ENCODE assay signal across 8 mouse cellular contexts in genomic region chr19:7482599-7483511, GRCm38 (mm10). TPM values are rescaled to one million over a fixed set of nuclear protein-coding genes. Genes with fewer than 3 reads are reported as not detected.
A peak's percentile ranks its signal among the peaks of the same experiment; 100 is the strongest.
DNase-seq lines count a peak whose midpoint lies in the region; ATAC-seq and TF ChIP-seq lines count a peak whose summit lies in the region.

Gene Rtn3 (minus strand): TSS chr19:7483281.

- no peaks in the 10 kb centered on the region for H3K27me3 ChIP-seq in Patski
- no peaks in the 10 kb centered on the region for H3K27me3 ChIP-seq in hindbrain, embryonic 14.5 days (ENCODE audit: control insufficient read depth, insufficient read depth, low read length)

- peak; percentile 86 for DNase-seq in Patski (ENCODE audit: low read depth, low spot score)
- peak; percentile 99 for DNase-seq in cerebellum, postnatal 14 days
- peak; percentile 93 to 94 for DNase-seq in frontal cortex, postnatal 25 days (ENCODE audit: low spot score in 2 of 2)
- DNase-seq in hindbrain, embryonic 14.5 days (ENCODE audit: low spot score) = peak; percentile 100
- peak; percentile 96 for DNase-seq in layer of hippocampus, postnatal 36 days
- DNase-seq in lung, postnatal 36 days = peak; percentile 97
- peak; percentile 98 for DNase-seq in retina, postnatal 1 day
- peak; percentile 76 to 95 for DNase-seq in urinary bladder, adult 18-20 months (ENCODE audit: low spot score in 2 of 2)

- no peaks in the 10 kb centered on the region for H3K9me3 ChIP-seq in hindbrain, embryonic 14.5 days (ENCODE audit: control insufficient read depth, low read length)

- H3K27ac ChIP-seq in hindbrain, embryonic 14.5 days = peak within 1 kb of the TSS; percentile 99

- H3K4me1 ChIP-seq in hindbrain, embryonic 14.5 days (replicated peaks; ENCODE audit: control insufficient read depth, insufficient read depth, low read length) = peaks cover 32% of the 10 kb centered on the region

- TF ChIP-seq CTCF in Patski (IDR thresholded peaks at IDR 0.05) = no peak

- CTCF ChIA-PET in Patski (lab: Charles Lee) = interaction anchor here (1.2 to 1.4 kb wide), 2 partner anchors 11 to 18 kb away, joined by 3 to 6 read pairs; partner anchors contain the start of gene Atl3

- WGBS in hindbrain, embryonic 14.5 days = under 1% methylated on average over 79 of the region's 80 CpGs

- H3K4me3 ChIP-seq in hindbrain, embryonic 14.5 days (replicated peaks; ENCODE audit: low read length) = peak within 1 kb of the TSS; percentile 81

- H3K9ac ChIP-seq in hindbrain, embryonic 14.5 days = peak within 1 kb of the TSS; percentile 95

- no peaks in the 10 kb centered on the region for H3K36me3 ChIP-seq in hindbrain, embryonic 14.5 days (replicated peaks; ENCODE audit: control insufficient read depth, insufficient read depth)

- in situ Hi-C loops in Patski (cut with MboI; ENCODE audit: low pct_unique_long_range_greater_than_20kb) = no loop called here

- ATAC-seq in Patski = peak; percentile 89
- peak; percentile 94 for ATAC-seq in hindbrain, embryonic 14.5 days (ENCODE audit: low FRiP score)

- peak within 1 kb of the TSS; percentile 85 for H3K4me2 ChIP-seq in hindbrain, embryonic 14.5 days (replicated peaks)

- POLR2A ChIA-PET in Patski (lab: Charles Lee) = interaction anchor here (1.0 to 1.7 kb wide), 3 partner anchors 8 to 65 kb away, joined by 3 to 5 read pairs (median 5); partner anchors contain the start of gene 2700081O15Rik

RNA-seq across cellular contexts. Expression of gene Rtn3, which starts in this region (rescaled TPM):
- 309 TPM for polyA plus RNA-seq in Patski (2021)
- polyA plus RNA-seq in hindbrain, embryonic 14.5 days (2014; fragmentation: Nextera tagmentation; extraction: Ambion mirVana) = 549 and 625 TPM in 2 replicates
- total RNA-seq in layer of hippocampus, postnatal 36 days (2021) = 100 to 1,000 TPM; 737 to 795 TPM

Comparison
In these comparisons a context has a peak if more than half of its experiments do, and no peak if none do; other contexts are left out.
1. Peak in every context shown above with its lines: DNase-seq, ATAC-seq, H3K4me3 ChIP-seq and H3K27ac ChIP-seq.